Mouse (Mus musculus): Measurements from ENCODE around the gene Atp6v0c. TPM values are rescaled to one million over a fixed set of nuclear protein-coding genes. Genes with fewer than 3 reads are reported as not detected.
A peak's percentile ranks its signal among the peaks of the same experiment; 100 is the strongest.

Gene Atp6v0c
- polyA plus RNA-seq, 1 experiment: 2,309 TPM

- WGBS: 2% methylated on average over 26 of the region's 26 CpGs
- H3K4me1 ChIP-seq (ENCODE audit: control insufficient read depth, insufficient read depth, low read length): peaks cover 4% of the 10 kb centered on the region; the same call in 1 of the 2 replicates
- H3K27me3 ChIP-seq (ENCODE audit: control insufficient read depth, insufficient read depth, low read length): no peaks in the 10 kb centered on the region
- TF ChIP-seq POLR2A (IDR thresholded peaks at IDR 0.05; ENCODE audit: borderline replicate concordance, insufficient read depth, low read length): no peak
- peak; percentile 88 for TF ChIP-seq CTCF (IDR thresholded peaks at IDR 0.05; ENCODE audit: borderline replicate concordance, insufficient read depth, low read depth, low read length)
- H3K4me3 ChIP-seq (replicated peaks; ENCODE audit: insufficient read depth, low read depth, low read length): peak overlapping the region; percentile 58
- H3K27ac ChIP-seq (ENCODE audit: insufficient read depth, low read length): no peak overlapping the region
- DNase-seq: peak; percentile 80 to 84
Measured at GRCm38 (mm10) chr17:24151890-24152563, 17.5 kb downstream of the Atp6v0c start.

- 17% methylated on average over 7 of the region's 7 CpGs for WGBS
- no peak for DNase-seq
- Histone ChIP-seq H3K27ac (ENCODE audit: insufficient read depth, low read length) (no peak overlapping the region), H3K27me3 (ENCODE audit: control insufficient read depth, insufficient read depth, low read length) (no peaks in the 10 kb centered on the region), H3K4me1 (ENCODE audit: control insufficient read depth, insufficient read depth, low read length) (peaks cover 4% of the 10 kb centered on the region; the same call in 1 of the 2 replicates), H3K4me3 (replicated peaks; ENCODE audit: insufficient read depth, low read depth, low read length) (no peak overlapping the region)
- TF ChIP-seq CTCF (IDR thresholded peaks at IDR 0.05; ENCODE audit: borderline replicate concordance, insufficient read depth, low read depth, low read length) (no peak), POLR2A (IDR thresholded peaks at IDR 0.05; ENCODE audit: borderline replicate concordance, insufficient read depth, low read length) (no peak)
Measured at GRCm38 (mm10) chr17:24151382-24151781, 18.1 kb downstream of the Atp6v0c start.

- peak within 1 kb of the TSS; percentile 58 for H3K4me3 ChIP-seq (replicated peaks; ENCODE audit: insufficient read depth, low read depth, low read length)
- whole genome bisulfite sequencing: 87% methylated on average over 2 of the region's 2 CpGs
- DNase-seq: no peak
- no peaks in the 10 kb centered on the region for H3K27me3 ChIP-seq (ENCODE audit: control insufficient read depth, insufficient read depth, low read length)
- H3K27ac ChIP-seq (ENCODE audit: insufficient read depth, low read length): no peak within 1 kb of the TSS
- H3K4me1 ChIP-seq (ENCODE audit: control insufficient read depth, insufficient read depth, low read length): peaks cover 4% of the 10 kb centered on the region; the same call in 1 of the 2 replicates
- no peak for TF ChIP-seq CTCF (IDR thresholded peaks at IDR 0.05; ENCODE audit: borderline replicate concordance, insufficient read depth, low read depth, low read length)
- no peak for TF ChIP-seq POLR2A (IDR thresholded peaks at IDR 0.05; ENCODE audit: borderline replicate concordance, insufficient read depth, low read length)
Measured at GRCm38 (mm10) chr17:24150824-24151223, 18.7 kb downstream of the Atp6v0c start, which contains the start of gene Pdpk1. Gene Pdpk1 (minus strand): TSS chr17:24150924.

GRCm38 (mm10) chr17:24149421-24149820 lies 20.1 kb downstream of the Atp6v0c start:
- H3K27me3 ChIP-seq (ENCODE audit: control insufficient read depth, insufficient read depth, low read length): no peaks in the 10 kb centered on the region
- no peak overlapping the region for H3K27ac ChIP-seq (ENCODE audit: insufficient read depth, low read length)
- TF ChIP-seq CTCF (IDR thresholded peaks at IDR 0.05; ENCODE audit: borderline replicate concordance, insufficient read depth, low read depth, low read length) (no peak), POLR2A (IDR thresholded peaks at IDR 0.05; ENCODE audit: borderline replicate concordance, insufficient read depth, low read length) (no peak)
- peaks cover 4% of the 10 kb centered on the region; the same call in 1 of the 2 replicates for H3K4me1 ChIP-seq (ENCODE audit: control insufficient read depth, insufficient read depth, low read length)
- DNase-seq: no peak
- H3K4me3 ChIP-seq (replicated peaks; ENCODE audit: insufficient read depth, low read depth, low read length): no peak overlapping the region
- WGBS: 89% methylated on average over 7 of the region's 7 CpGs

- Histone ChIP-seq H3K27me3 (ENCODE audit: control insufficient read depth, insufficient read depth, low read length) (no peaks in the 10 kb centered on the region), H3K4me1 (ENCODE audit: control insufficient read depth, insufficient read depth, low read length) (peaks cover 4% of the 10 kb centered on the region; the same call in 1 of the 2 replicates), H3K27ac (ENCODE audit: insufficient read depth, low read length) (no peak overlapping the region), H3K4me3 (replicated peaks; ENCODE audit: insufficient read depth, low read depth, low read length) (no peak overlapping the region)
- TF ChIP-seq CTCF (IDR thresholded peaks at IDR 0.05; ENCODE audit: borderline replicate concordance, insufficient read depth, low read depth, low read length): no peak
- no peak for TF ChIP-seq POLR2A (IDR thresholded peaks at IDR 0.05; ENCODE audit: borderline replicate concordance, insufficient read depth, low read length)
- peak in 1 of 2 experiments; percentile 21 for DNase-seq
- 45% methylated on average over 2 of the region's 2 CpGs for WGBS
Measured at GRCm38 (mm10) chr17:24142897-24143296, 26.6 kb downstream of the Atp6v0c start.

DNA sequence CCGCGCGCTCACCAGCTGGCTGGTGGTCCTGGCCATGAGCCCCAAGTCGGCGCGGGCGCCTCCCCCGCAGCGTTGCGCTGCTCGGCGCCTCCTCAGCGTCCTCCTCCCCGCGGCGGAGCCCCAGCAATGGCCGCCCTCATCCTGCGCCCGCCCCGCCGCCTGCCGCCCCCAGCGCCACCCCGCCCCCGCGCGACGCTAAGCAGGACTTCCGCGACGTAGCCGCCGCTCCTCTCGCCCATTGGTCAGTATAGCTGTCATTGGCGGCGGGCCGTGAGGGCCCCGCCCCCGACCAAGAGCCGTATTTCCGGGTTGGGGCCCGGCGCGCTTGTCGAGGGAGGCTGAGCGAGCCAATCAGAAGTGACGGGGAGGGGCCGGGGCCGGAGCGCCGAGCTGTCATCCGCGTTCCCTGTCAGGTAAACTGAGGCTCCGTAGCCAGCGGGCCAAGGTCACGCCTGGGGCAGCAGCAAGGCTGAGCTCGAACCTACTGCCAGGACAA lies 28.0 kb downstream of the Atp6v0c start:
- peaks cover 8% of the 10 kb centered on the region for H3K4me1 ChIP-seq (ENCODE audit: control insufficient read depth, insufficient read depth, low read length)
- WGBS: 2% methylated on average over 55 of the region's 57 CpGs
- H3K27me3 ChIP-seq (ENCODE audit: control insufficient read depth, insufficient read depth, low read length): no peaks in the 10 kb centered on the region
- peak; percentile 98 for DNase-seq
- peak overlapping the region; percentile 66 for H3K27ac ChIP-seq (ENCODE audit: insufficient read depth, low read length)
- TF ChIP-seq POLR2A (IDR thresholded peaks at IDR 0.05; ENCODE audit: borderline replicate concordance, insufficient read depth, low read length) (peak; percentile 78), CTCF (IDR thresholded peaks at IDR 0.05; ENCODE audit: borderline replicate concordance, insufficient read depth, low read depth, low read length) (no peak)
- H3K4me3 ChIP-seq (replicated peaks; ENCODE audit: insufficient read depth, low read depth, low read length): peak overlapping the region; percentile 92

- DNase-seq: no peak
- Histone ChIP-seq H3K4me1 (ENCODE audit: control insufficient read depth, insufficient read depth, low read length) (peaks cover 8% of the 10 kb centered on the region), H3K4me3 (replicated peaks; ENCODE audit: insufficient read depth, low read depth, low read length) (peak overlapping the region; percentile 66), H3K27me3 (ENCODE audit: control insufficient read depth, insufficient read depth, low read length) (no peaks in the 10 kb centered on the region), H3K27ac (ENCODE audit: insufficient read depth, low read length) (peak overlapping the region; percentile 66)
- TF ChIP-seq POLR2A (IDR thresholded peaks at IDR 0.05; ENCODE audit: borderline replicate concordance, insufficient read depth, low read length) (no peak), CTCF (IDR thresholded peaks at IDR 0.05; ENCODE audit: borderline replicate concordance, insufficient read depth, low read depth, low read length) (no peak)
- under 1% methylated on average over 41 of the region's 43 CpGs for WGBS
Measured at GRCm38 (mm10) chr17:24140845-24141424, 28.6 kb downstream of the Atp6v0c start.

Data from cerebellum, adult 2 months (tissue).